Mouse (Mus musculus): ENCODE results near the gene Agpat4. TPM values are rescaled to one million over a fixed set of nuclear protein-coding genes. Genes with fewer than 3 reads are reported as not detected.
A peak's percentile ranks its signal among the peaks of the same experiment; 100 is the strongest.

Gene Agpat4
- polyA plus RNA-seq, 2 experiments = 22.1 to 23.7 TPM

DNA sequence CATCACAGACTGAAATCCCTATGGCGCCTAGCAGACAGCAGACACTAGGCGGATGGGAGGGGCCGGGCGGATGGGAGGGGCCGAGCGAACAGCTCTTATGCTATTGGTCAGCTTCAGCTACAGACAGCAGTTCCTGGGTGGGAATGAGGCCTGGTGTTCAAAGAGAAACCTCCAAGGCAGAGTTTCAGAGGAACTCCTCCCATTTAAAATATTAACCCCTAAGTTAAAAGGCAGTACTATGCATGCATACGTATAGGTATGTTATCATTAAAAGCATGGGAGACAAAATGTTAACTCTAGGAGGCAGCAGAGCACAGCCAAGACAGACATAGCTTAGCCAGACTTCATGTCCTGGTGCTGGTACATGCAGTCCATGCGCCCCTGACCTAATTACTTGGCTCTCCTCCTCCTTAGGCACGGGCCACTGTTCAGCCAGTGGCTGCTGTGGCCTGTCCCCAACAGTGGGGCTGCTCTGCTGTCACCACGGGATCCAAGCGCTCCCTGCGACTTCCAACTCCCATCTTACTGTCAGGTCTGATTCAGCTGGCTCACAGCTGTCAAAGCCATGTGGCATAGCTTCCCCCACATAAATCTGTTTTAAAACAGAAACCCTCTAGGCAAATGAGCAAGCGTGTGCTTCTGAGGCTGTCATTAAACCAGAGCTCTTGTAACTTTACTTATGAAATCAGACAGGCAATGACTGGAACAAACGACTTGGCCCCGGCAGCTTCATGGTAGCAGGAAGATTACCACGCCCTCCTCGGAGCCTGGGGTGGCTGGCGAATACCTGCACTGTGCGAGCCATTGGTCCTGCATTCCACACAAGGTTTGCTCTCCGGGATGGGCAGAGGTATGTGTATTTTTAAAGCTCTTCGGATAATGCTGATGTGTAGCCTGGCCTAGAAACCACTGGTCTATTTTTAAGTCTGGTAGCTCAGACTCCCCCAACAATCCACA is 147.7 kb downstream of the Agpat4 start:
- H3K4me2 ChIP-seq (replicated peaks; ENCODE audit: low read depth, low read length, severe bottlenecking) = peak overlapping the region; percentile 23; the same call in 1 of the 2 replicates
- H3K27me3 ChIP-seq (ENCODE audit: control insufficient read depth, insufficient read depth, low read length) = no peaks in the 10 kb centered on the region
- H3K4me1 ChIP-seq (ENCODE audit: control insufficient read depth, insufficient read depth, low read length) = peaks cover 26% of the 10 kb centered on the region
- H3K9me3 ChIP-seq (ENCODE audit: control insufficient read depth, low read length) = no peaks in the 10 kb centered on the region
- WGBS = 30% methylated on average over 21 of the region's 21 CpGs
- TF ChIP-seq POLR2A (IDR thresholded peaks at IDR 0.05; ENCODE audit: borderline replicate concordance, extremely low read depth, insufficient read depth, insufficient read length) = no peak
- no peak overlapping the region for H3K4me3 ChIP-seq (replicated peaks; ENCODE audit: low read length)
- peak; percentile 68 for ATAC-seq (ENCODE audit: low FRiP score, low read depth)
- peaks cover 27% of the 10 kb centered on the region for H3K36me3 ChIP-seq (ENCODE audit: control insufficient read depth, insufficient read depth, low read length)
- peak overlapping the region; percentile 21; the same call in 1 of the 2 replicates for H3K9ac ChIP-seq (ENCODE audit: low read depth, low read length, severe bottlenecking)
- DNase-seq (ENCODE audit: low spot score) = peak; percentile 67
- H3K27ac ChIP-seq (replicated peaks; ENCODE audit: low read depth, low read length) = peak overlapping the region; percentile 48

GRCm38 (mm10) chr17:12268091-12268490 is 149.6 kb downstream of the Agpat4 start:
- no peak overlapping the region for H3K4me2 ChIP-seq (replicated peaks; ENCODE audit: low read depth, low read length, severe bottlenecking)
- H3K36me3 ChIP-seq (ENCODE audit: control insufficient read depth, insufficient read depth, low read length) = peaks cover 28% of the 10 kb centered on the region
- no peaks in the 10 kb centered on the region for H3K9me3 ChIP-seq (ENCODE audit: control insufficient read depth, low read length)
- H3K4me3 ChIP-seq (replicated peaks; ENCODE audit: low read length) = no peak overlapping the region
- DNase-seq (ENCODE audit: low spot score) (no peak), ATAC-seq (ENCODE audit: low FRiP score, low read depth) (no peak)
- WGBS = 71% methylated on average over 4 of the region's 4 CpGs
- peaks cover 26% of the 10 kb centered on the region for H3K4me1 ChIP-seq (ENCODE audit: control insufficient read depth, insufficient read depth, low read length)
- no peak overlapping the region for H3K9ac ChIP-seq (ENCODE audit: low read depth, low read length, severe bottlenecking)
- no peaks in the 10 kb centered on the region for H3K27me3 ChIP-seq (ENCODE audit: control insufficient read depth, insufficient read depth, low read length)
- no peak overlapping the region for H3K27ac ChIP-seq (replicated peaks; ENCODE audit: low read depth, low read length)
- no peak for TF ChIP-seq POLR2A (IDR thresholded peaks at IDR 0.05; ENCODE audit: borderline replicate concordance, extremely low read depth, insufficient read depth, insufficient read length)

GRCm38 (mm10) chr17:12268538-12268937 is 150.0 kb downstream of the Agpat4 start:
- no peak for TF ChIP-seq POLR2A (IDR thresholded peaks at IDR 0.05; ENCODE audit: borderline replicate concordance, extremely low read depth, insufficient read depth, insufficient read length)
- DNase-seq (ENCODE audit: low spot score) (peak; percentile 28), ATAC-seq (ENCODE audit: low FRiP score, low read depth) (no peak)
- Histone ChIP-seq H3K9me3 (ENCODE audit: control insufficient read depth, low read length) (no peaks in the 10 kb centered on the region), H3K36me3 (ENCODE audit: control insufficient read depth, insufficient read depth, low read length) (peaks cover 23% of the 10 kb centered on the region), H3K4me3 (replicated peaks; ENCODE audit: low read length) (no peak overlapping the region), H3K27me3 (ENCODE audit: control insufficient read depth, insufficient read depth, low read length) (no peaks in the 10 kb centered on the region), H3K27ac (replicated peaks; ENCODE audit: low read depth, low read length) (0 out of 2 replicates have a peak overlapping the region, but pooled peaks have one; percentile 6), H3K4me1 (ENCODE audit: control insufficient read depth, insufficient read depth, low read length) (peaks cover 23% of the 10 kb centered on the region), H3K4me2 (replicated peaks; ENCODE audit: low read depth, low read length, severe bottlenecking) (no peak overlapping the region), H3K9ac (ENCODE audit: low read depth, low read length, severe bottlenecking) (no peak overlapping the region)
- WGBS = 81% methylated on average over 10 of the region's 10 CpGs

Other genes starting within 250 kb of the Agpat4 start
- 28.6 and 28.9 TPM in 2 replicates for gene Map3k4, start 200.1 kb downstream of the Agpat4 start, polyA plus RNA-seq (2012; rRNA removed)
- gene Map3k4, start 200.1 kb downstream of the Agpat4 start, polyA plus RNA-seq (2014; fragmentation: Nextera tagmentation; extraction: Ambion mirVana) = 36.4 and 38.8 TPM in 2 replicates

Measured in limb, embryonic 14.5 days (tissue).